Mouse (Mus musculus): ENCODE results near the gene Them5.

DNA sequence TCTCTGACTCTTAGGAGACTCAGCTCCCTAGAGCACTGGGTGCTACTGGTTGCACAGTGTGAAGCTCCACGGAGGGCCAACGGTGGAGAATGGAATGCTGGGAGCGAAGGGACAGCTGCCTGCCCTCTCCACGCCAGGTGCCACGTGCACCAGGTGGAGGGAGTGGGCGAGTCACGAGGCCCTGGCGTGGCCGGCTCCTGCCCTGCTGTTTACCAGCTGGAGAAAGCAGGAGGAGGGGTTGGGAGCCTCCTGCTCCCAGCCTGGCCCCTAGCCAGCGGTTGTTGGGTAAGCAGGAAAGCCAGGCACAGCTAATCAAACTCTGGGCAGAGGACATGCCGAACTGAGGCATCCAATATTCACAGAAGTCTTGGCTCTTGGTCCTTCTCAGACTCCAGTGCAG, 29.7 kb downstream of the Them5 start:
- TF ChIP-seq CTCF (IDR thresholded peaks at IDR 0.05; ENCODE audit: control insufficient read depth, insufficient read depth, insufficient read length) (no peak), USF1 (IDR thresholded peaks at IDR 0.05; ENCODE audit: low read depth) (no peak), MAX (IDR thresholded peaks at IDR 0.05) (no peak), MYOD1 (IDR thresholded peaks at IDR 0.05; ENCODE audit: control insufficient read depth, insufficient read length, low read depth) (no peak), CEBPB (IDR thresholded peaks at IDR 0.05; ENCODE audit: low read depth) (no peak), MYOG (IDR thresholded peaks at IDR 0.05; ENCODE audit: control insufficient read depth, extremely low read depth, insufficient read length) (no peak), FOSL1 (IDR thresholded peaks at IDR 0.05; ENCODE audit: insufficient read depth, low read length, poor library complexity, severe bottlenecking) (no peak)

Measured in C2C12 (cell line).